29 mouse cellular contexts compared by ENCODE assay signal in the genomic region with DNA sequence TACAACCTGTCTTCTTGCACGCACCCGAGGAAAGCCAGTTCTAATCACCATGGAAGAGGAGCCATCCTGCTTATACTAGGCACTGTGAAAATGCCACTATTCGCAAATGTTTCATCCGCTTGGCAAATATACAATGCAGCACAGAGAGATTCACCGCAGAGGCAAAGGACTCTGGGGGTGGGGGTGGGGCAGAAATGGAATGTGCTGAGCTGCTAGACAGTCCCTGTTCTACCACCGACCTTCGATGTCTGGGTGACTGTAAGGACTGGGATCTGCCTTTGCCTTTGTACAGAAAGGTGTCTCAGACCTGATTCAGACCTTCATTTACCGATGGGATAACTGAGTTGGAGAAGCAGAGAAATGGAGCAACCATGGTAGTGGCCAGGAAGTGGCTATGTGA.
DNase-seq lines count a peak whose midpoint lies in the region; ATAC-seq and TF ChIP-seq lines count a peak whose summit lies in the region.
"Had no signal": no experiment of that assay in that cellular context is flagged by ENCODE, and none has a peak within 500 bp of the region (broad histone marks: within the 10 kb centered on the region; RNA-seq: fewer than 3 reads in every experiment).

No protein-coding gene starts in this region.

- WGBS in liver, postnatal 0 days (ENCODE audit: insufficient replicate concordance), result 67% methylated on average over 8 of the region's 8 CpGs
- WGBS in liver, embryonic 12.5 days (ENCODE audit: insufficient replicate concordance), result 66% methylated on average over 8 of the region's 8 CpGs

- DNase-seq in kidney, adult 11 months, result peak; percentile 18
- DNase-seq in kidney, postnatal 4 days, result no peak
- DNase-seq in liver, postnatal 0 days, result peak; percentile 34
- peak; percentile 50 for DNase-seq in kidney, adult 9 months
- DNase-seq in frontal cortex, postnatal 10 days (ENCODE audit: low spot score in 2 of 2), result no peak
- DNase-seq in heart, postnatal 14 days, result no peak
- DNase-seq: adrenal gland, adult 8-10 months; cerebellum, adult 8-10 months; cerebellum, postnatal 25 days; forebrain, postnatal 0 days; gastrocnemius, postnatal 10 days; layer of hippocampus, postnatal 36 days; lung, postnatal 36 days; right cerebral cortex, postnatal 25 days; thymus, adult 18-20 months; thymus, postnatal 25 days had no signal

- no peaks in the 10 kb centered on the region for H3K27me3 ChIP-seq in liver, postnatal 0 days (ENCODE audit: insufficient read depth, low read length)
- H3K27me3 ChIP-seq in liver, embryonic 12.5 days (replicated peaks), result 0 out of 2 replicates have a peak, but pooled peaks cover 8% of the 10 kb centered on the region
- H3K27me3 ChIP-seq: heart, embryonic 15.5 days; hindbrain, embryonic 15.5 days; limb, embryonic 15.5 days had no signal

- TF ChIP-seq EP300 in liver, postnatal 0 days (IDR thresholded peaks at IDR 0.05; ENCODE audit: low read depth), result no peak

- H3K4me1 ChIP-seq in liver, postnatal 0 days (ENCODE audit: insufficient read depth), result peaks cover 50% of the 10 kb centered on the region
- peaks cover 27% of the 10 kb centered on the region for H3K4me1 ChIP-seq in liver, embryonic 12.5 days

- no peak for ATAC-seq in liver, postnatal 0 days
- ATAC-seq in liver, embryonic 12.5 days, result no peak
- ATAC-seq: activated CD4-positive, CD25-positive, alpha-beta regulatory T cell, adult 4 months; forebrain, postnatal 0 days; inflammation-experienced regulatory T-cells, adult 6 months; midbrain, embryonic 16.5 days had no signal

- no peak overlapping the region for H3K4me3 ChIP-seq in liver, postnatal 0 days (ENCODE audit: low read depth, low read length)
- H3K4me3 ChIP-seq in liver, embryonic 12.5 days, result no peak overlapping the region
- H3K4me3 ChIP-seq: embryonic facial prominence, embryonic 10.5 days; embryonic facial prominence, embryonic 15.5 days; forebrain, embryonic 12.5 days; heart, embryonic 15.5 days; hindbrain, embryonic 15.5 days; limb, embryonic 10.5 days; limb, embryonic 15.5 days had no signal

- H3K9ac ChIP-seq in liver, postnatal 0 days (replicated peaks), result no peak overlapping the region
- no peak overlapping the region for H3K9ac ChIP-seq in liver, embryonic 12.5 days
- H3K9ac ChIP-seq: embryonic facial prominence, embryonic 15.5 days; forebrain, embryonic 12.5 days; forebrain, postnatal 0 days; heart, embryonic 15.5 days; hindbrain, embryonic 15.5 days; limb, embryonic 15.5 days had no signal

- H3K4me2 ChIP-seq in liver, postnatal 0 days (ENCODE audit: low read depth, low read length), result no peak overlapping the region
- H3K4me2 ChIP-seq in liver, embryonic 12.5 days, result no peak overlapping the region
- H3K4me2 ChIP-seq: embryonic facial prominence, embryonic 15.5 days; forebrain, embryonic 12.5 days; heart, embryonic 15.5 days; hindbrain, embryonic 15.5 days; limb, embryonic 15.5 days; midbrain, embryonic 11.5 days had no signal

- H3K36me3 ChIP-seq in liver, postnatal 0 days (replicated peaks; ENCODE audit: insufficient read depth, low read length), result no peaks in the 10 kb centered on the region
- no peaks in the 10 kb centered on the region for H3K36me3 ChIP-seq in liver, embryonic 12.5 days
- H3K36me3 ChIP-seq: embryonic facial prominence, embryonic 10.5 days; embryonic facial prominence, embryonic 15.5 days; forebrain, embryonic 12.5 days; heart, embryonic 15.5 days; hindbrain, embryonic 15.5 days; limb, embryonic 10.5 days; limb, embryonic 15.5 days had no signal

- no peak overlapping the region for H3K27ac ChIP-seq in liver, postnatal 0 days (ENCODE audit: low read depth)
- H3K27ac ChIP-seq in liver, embryonic 12.5 days, result no peak overlapping the region
- H3K27ac ChIP-seq: embryonic facial prominence, embryonic 10.5 days; embryonic facial prominence, embryonic 15.5 days; forebrain, embryonic 12.5 days; hindbrain, embryonic 15.5 days; kidney, postnatal 0 days; limb, embryonic 10.5 days; limb, embryonic 15.5 days had no signal

- intact Hi-C loops in heart, postnatal 14 days (cut with DNase I), result loop anchor here (5.0 kb wide), 4 partner anchors 161 to 669 kb away; no protein-coding TSS in a partner anchor

- H3K9me3 ChIP-seq in liver, postnatal 0 days (ENCODE audit: low read length), result no peaks in the 10 kb centered on the region
- no peaks in the 10 kb centered on the region for H3K9me3 ChIP-seq in liver, embryonic 12.5 days (replicated peaks)
- H3K9me3 ChIP-seq: embryonic facial prominence, embryonic 10.5 days; embryonic facial prominence, embryonic 15.5 days; forebrain, embryonic 12.5 days; heart, embryonic 15.5 days; hindbrain, embryonic 15.5 days; limb, embryonic 10.5 days; limb, embryonic 15.5 days had no signal

- no peak for TF ChIP-seq CTCF in liver, postnatal 0 days (IDR thresholded peaks at IDR 0.05; ENCODE audit: low read depth)

Comparison
In these comparisons a context has a peak if more than half of its experiments do, and no peak if none do; other contexts are left out.
1. DNase-seq: peak in kidney, adult 11 months (single experiment), liver, postnatal 0 days (single experiment) and kidney, adult 9 months (single experiment); none in kidney, postnatal 4 days (0 of 2), frontal cortex, postnatal 10 days (0 of 2) and heart, postnatal 14 days (0 of 2).